Mouse (Mus musculus) CH12.LX (cell line): Measurements from ENCODE around the gene Pde4d. TPM values are rescaled to one million over a fixed set of nuclear protein-coding genes. Genes with fewer than 3 reads are reported as not detected.

Experiments used
- DNase-seq: peaks from one replicate; pipeline ENCODE4 v3.0.0-alpha.2; 2013; ENCODE audit errors: extremely low read depth
- H3K27ac ChIP-seq: 2 replicates; pipeline ENCODE4 v1.5.1; 2012; ENCODE audit warnings: low read depth, mild to moderate bottlenecking, control low read depth, moderate library complexity; ENCODE audit not compliant: insufficient read depth
- H3K27me3 ChIP-seq: replicated peaks from 2 replicates; pipeline ENCODE3; 2012; ENCODE audit warnings: inconsistent platforms
- H3K36me3 ChIP-seq, 2 experiments: replicated peaks in 1 of 2; 2 replicates each; pipeline versions ENCODE3 to v1.6.1; 2012; ENCODE audit warnings: inconsistent platforms in 1 of 2, low read length in 1 of 2, mild to moderate bottlenecking in 1 of 2, mixed read lengths in 1 of 2, moderate library complexity in 1 of 2; ENCODE audit not compliant: control insufficient read depth in 1 of 2, insufficient read depth in 1 of 2
- H3K4me1 ChIP-seq, 2 experiments: 2 replicates each; pipeline ENCODE4 v1.6.1; 2012; ENCODE audit warnings: inconsistent platforms in 1 of 2, moderate library complexity in 1 of 2; ENCODE audit not compliant: insufficient read depth in 2 of 2, control insufficient read depth in 1 of 2
- H3K4me2 ChIP-seq: 2 replicates; pipeline ENCODE4 v1.6.1; 2012; ENCODE audit warnings: low read depth, mild to moderate bottlenecking, control low read depth; ENCODE audit not compliant: poor library complexity, insufficient read depth, severe bottlenecking
- H3K4me3 ChIP-seq, 3 experiments: fragments of 150-350 bp in 1 of 3; sonication (generic) in 1 of 3; replicated peaks in 1 of 3; 2 replicates each; pipeline versions ENCODE3 to v1.5.1; 2011 to 2012; ENCODE audit warnings: low read depth in 2 of 3, low read length in 2 of 3, mild to moderate bottlenecking in 2 of 3, moderate library complexity in 2 of 3, control low read depth in 1 of 3, improper control_type of control experiment in 1 of 3, inconsistent platforms in 1 of 3, mixed read lengths in 1 of 3; ENCODE audit not compliant: poor library complexity in 1 of 3
- H3K79me2 ChIP-seq: replicated peaks from 2 replicates; pipeline ENCODE4 v1.6.1; 2012; ENCODE audit warnings: mild to moderate bottlenecking, moderate library complexity; ENCODE audit not compliant: control insufficient read depth, poor library complexity, insufficient read depth, severe bottlenecking; ENCODE audit errors: extremely low read depth
- H3K9ac ChIP-seq: 2 replicates; pipeline ENCODE4 v1.6.1; 2012; ENCODE audit warnings: low read depth, mild to moderate bottlenecking, control low read depth, moderate library complexity; ENCODE audit not compliant: insufficient read depth
- H3K9me3 ChIP-seq: replicated peaks from 2 replicates; pipeline ENCODE3; 2012; ENCODE audit warnings: low read length, inconsistent platforms, mixed read lengths
- BHLHE40 ChIP-seq: IDR thresholded peaks from 2 replicates; pipeline ENCODE4 v1.6.1; 2011; ENCODE audit warnings: mild to moderate bottlenecking, low read depth, low read length, improper control_type of control experiment
- CHD2 ChIP-seq: IDR thresholded peaks from 2 replicates; pipeline ENCODE4 v1.6.1; 2011; ENCODE audit warnings: low read length, improper control_type of control experiment
- CTCF ChIP-seq, 2 experiments: IDR thresholded peaks in 1 of 2; conservative IDR thresholded peaks in 1 of 2; 2 replicates each; pipeline ENCODE4 v1.5.1; 2011 to 2012; ENCODE audit warnings: low read depth in 2 of 2, low read length in 2 of 2, improper control_type of control experiment in 1 of 2, inconsistent platforms in 1 of 2, mild to moderate bottlenecking in 1 of 2, moderate library complexity in 1 of 2
- ELF1 ChIP-seq: IDR thresholded peaks from 2 replicates; pipeline ENCODE4 v1.6.1; 2014; ENCODE audit warnings: low read depth, mild to moderate bottlenecking, inconsistent platforms, low read length, improper control_type of control experiment
- ETS1 ChIP-seq: conservative IDR thresholded peaks from 2 replicates; pipeline ENCODE4 v1.6.1; 2012; ENCODE audit warnings: low read depth, mild to moderate bottlenecking, inconsistent platforms, low read length, improper control_type of control experiment, moderate library complexity
- JUND ChIP-seq: conservative IDR thresholded peaks from 2 replicates; pipeline ENCODE4 v1.6.1; 2011; ENCODE audit warnings: low read depth, low read length, improper control_type of control experiment
- POLR2AphosphoS2 ChIP-seq: IDR thresholded peaks from 2 replicates; pipeline ENCODE4 v1.6.1; 2011; ENCODE audit warnings: low read depth, low read length, improper control_type of control experiment
- RAD21 ChIP-seq: IDR thresholded peaks from 2 replicates; pipeline ENCODE4 v1.6.1; 2011; ENCODE audit warnings: low read depth, mild to moderate bottlenecking, low read length, improper control_type of control experiment, moderate library complexity
- SMC3 ChIP-seq: IDR thresholded peaks from 2 replicates; pipeline ENCODE4 v1.6.1; 2011; ENCODE audit warnings: low read depth, low read length, improper control_type of control experiment
- TCF12 ChIP-seq: IDR thresholded peaks from 2 replicates; pipeline ENCODE4 v1.6.1; 2014; ENCODE audit warnings: low read depth, mild to moderate bottlenecking, inconsistent platforms, low read length, improper control_type of control experiment
- UBTF ChIP-seq: IDR thresholded peaks from 2 replicates; pipeline ENCODE4 v1.6.1; 2012; ENCODE audit warnings: low read depth, mild to moderate bottlenecking, inconsistent platforms, low read length, improper control_type of control experiment, moderate library complexity
- ZC3H11A ChIP-seq: IDR thresholded peaks from 2 replicates; pipeline ENCODE4 v1.6.1; 2012; ENCODE audit warnings: low read depth, mild to moderate bottlenecking, inconsistent platforms, low read length, improper control_type of control experiment
- ZKSCAN1 ChIP-seq: IDR thresholded peaks from 2 replicates; pipeline ENCODE4 v1.6.1; 2012; ENCODE audit warnings: low read depth, inconsistent platforms, low read length, improper control_type of control experiment, borderline replicate concordance
- ZMIZ1 ChIP-seq: IDR thresholded peaks from 2 replicates; pipeline ENCODE4 v1.6.1; 2012; ENCODE audit warnings: low read depth, mild to moderate bottlenecking, inconsistent platforms, low read length, improper control_type of control experiment
- dilution Hi-C: fragments of 300-500 bp; cut with MboI; formaldehyde crosslinking; loops from 2 replicates; pipeline ENCODE4 v1.14.3; 2020; ENCODE audit warnings: low sequenced_read_pairs; ENCODE audit not compliant: extremely low pct_unique_long_range_greater_than_20kb, extremely low pct_ligation_motif_present
- in situ Hi-C: fragments of 300-500 bp; cut with MboI; formaldehyde crosslinking; loops from 3 replicates; pipeline ENCODE4 v1.14.3; 2019; ENCODE audit warnings: low sequenced_read_pairs, low pct_ligation_motif_present, low pct_unique_long_range_greater_than_20kb, mixed read lengths
- polyA plus RNA-seq: library from polyadenylated mRNA; unstranded; fragments of >175 nt; gene quantifications from 2 replicates; pipeline ENCODE4 v1.2.1, GENCODE M21; 2012; ENCODE audit warnings: low read depth; ENCODE audit not compliant: insufficient read length
- total RNA-seq, 2 experiments: library from RNA; depleted of rRNA; stranded (reverse); fragments of 300-350 nt in 1 of 2; fragments of >200 nt in 1 of 2; gene quantifications; 2 replicates each; pipeline ENCODE4 v1.2.3; 2012 to 2014

Pde4d gene
- total and polyA plus RNA-seq, 3 experiments = not detected

- H3K4me3 ChIP-seq = no peak overlapping the region
- no peak overlapping the region for H3K9ac ChIP-seq
- dilution Hi-C loops = no loop called here
- in situ Hi-C loops = loop anchor here (10.0 to 25.0 kb wide), 2 partner anchors 498 to 1126 kb away; no protein-coding TSS in a partner anchor
- H3K36me3 ChIP-seq = no peaks in the 10 kb centered on the region
- no peaks in the 10 kb centered on the region for H3K9me3 ChIP-seq
- no peak overlapping the region for H3K4me2 ChIP-seq
- DNase-seq = no peak
- H3K27me3 ChIP-seq = no peaks in the 10 kb centered on the region
- H3K79me2 ChIP-seq = no peaks in the 10 kb centered on the region
- no peaks in the 10 kb centered on the region for H3K4me1 ChIP-seq
- TF ChIP-seq ETS1 (no peak), UBTF (no peak), ELF1 (no peak), CHD2 (no peak), SMC3 (no peak), ZMIZ1 (no peak), ZC3H11A (no peak), POLR2AphosphoS2 (no peak), BHLHE40 (no peak)
- no peak overlapping the region for H3K27ac ChIP-seq
These were observed 789.5 kb downstream of the Pde4d start for GRCm38 (mm10) chr13:109239296-109239695.

- TF ChIP-seq CHD2 (no peak), CTCF (conservative IDR thresholded peaks at IDR 0.05 in 1 of 2, IDR thresholded peaks at IDR 0.05 in 1 of 2; ENCODE audit: low read depth in 2 of 2, low read length in 2 of 2) (no peak), JUND (no peak), ZKSCAN1 (no peak), RAD21 (no peak), TCF12 (no peak)
- no peak overlapping the region for H3K9ac ChIP-seq
- H3K9me3 ChIP-seq = no peaks in the 10 kb centered on the region
- no peak overlapping the region for H3K4me3 ChIP-seq
- dilution Hi-C loops (no loop called here), in situ Hi-C loops (loop anchor here (25.0 kb wide), 1 partner anchor 495 kb away; no protein-coding TSS in a partner anchor)
- no peak overlapping the region for H3K4me2 ChIP-seq
- no peaks in the 10 kb centered on the region for H3K27me3 ChIP-seq
- no peaks in the 10 kb centered on the region for H3K36me3 ChIP-seq
- no peak for DNase-seq
- H3K79me2 ChIP-seq = no peaks in the 10 kb centered on the region
- no peaks in the 10 kb centered on the region for H3K4me1 ChIP-seq
- no peak overlapping the region for H3K27ac ChIP-seq
These were observed 792.8 kb downstream of the Pde4d start for GRCm38 (mm10) chr13:109242456-109243050.
